ENCODE assay signal across 10 mouse cellular contexts in genomic region chr11:120578694-120579243, GRCm38 (mm10). TPM values are rescaled to one million over a fixed set of nuclear protein-coding genes. Genes with fewer than 3 reads are reported as not detected.
DNase-seq lines count a peak whose midpoint lies in the region; ATAC-seq lines count a peak whose summit lies in the region.
"Had no signal": no experiment of that assay in that cellular context is flagged by ENCODE, and none has a peak within 500 bp of the region (broad histone marks: within the 10 kb centered on the region; RNA-seq: fewer than 3 reads in every experiment).

No protein-coding gene starts in this region.

- no peak for ATAC-seq in heart, embryonic 11.5 days (replicated peaks; ENCODE audit: insufficient number of reproducible peaks, low FRiP score, low TSS enrichment)
- no peak for ATAC-seq in kidney, embryonic 16.5 days (ENCODE audit: low FRiP score, low TSS enrichment)

- H3K4me1 ChIP-seq in heart, embryonic 11.5 days (ENCODE audit: control insufficient read depth, insufficient read depth, low read length), result peaks cover 33% of the 10 kb centered on the region
- peaks cover 50% of the 10 kb centered on the region for H3K4me1 ChIP-seq in kidney, embryonic 16.5 days (ENCODE audit: insufficient read depth, low read length)

- H3K4me2 ChIP-seq in heart, embryonic 11.5 days, result no peak overlapping the region
- H3K4me2 ChIP-seq in kidney, embryonic 16.5 days (replicated peaks; ENCODE audit: low read depth, low read length), result no peak overlapping the region

- DNase-seq in heart, postnatal 14 days, result no peak
- DNase-seq in thymus, postnatal 14 days, result peak; percentile 23
- DNase-seq in thymus, postnatal 4 days, result no peak
- peak; percentile 24 for DNase-seq in yolk sac, embryonic 10.5 days (ENCODE audit: low spot score)
- no peak for DNase-seq in gastrocnemius, postnatal 14 days
- no peak for DNase-seq in layer of hippocampus, postnatal 14 days (ENCODE audit: low spot score in 2 of 2)

- H3K27ac ChIP-seq in heart, embryonic 11.5 days (ENCODE audit: low read depth, low read length), result no peak overlapping the region
- peak overlapping the region; percentile 65 for H3K27ac ChIP-seq in kidney, embryonic 16.5 days (ENCODE audit: low read length)
- H3K27ac ChIP-seq: left cerebral cortex, adult 2 months had no signal

- H3K4me3 ChIP-seq in heart, embryonic 11.5 days (ENCODE audit: low read depth, low read length), result no peak overlapping the region
- no peak overlapping the region for H3K4me3 ChIP-seq in kidney, embryonic 16.5 days (ENCODE audit: low read length)

- intact Hi-C loops in heart, postnatal 14 days (cut with DNase I), result loop anchor here (1.0 to 5.0 kb wide), 2 partner anchors 64 to 134 kb away; partner anchors contain the start of genes Cenpx and Lrrc45
- intact Hi-C loops in gastrocnemius, postnatal 14 days (cut with DNase I; ENCODE audit: low total_unique reads), result no loop called here

- peaks cover under 1% of the 10 kb centered on the region; the same call in 1 of the 2 replicates for H3K9me3 ChIP-seq in heart, embryonic 11.5 days (replicated peaks; ENCODE audit: control insufficient read depth, low read length)
- H3K9me3 ChIP-seq in kidney, embryonic 16.5 days (ENCODE audit: low read length), result 0 out of 2 replicates have a peak, but pooled peaks cover under 1% of the 10 kb centered on the region

- 0 out of 2 replicates have a peak overlapping the region, but pooled peaks have one; percentile 36 for H3K9ac ChIP-seq in heart, embryonic 11.5 days (ENCODE audit: low read depth, low read length)
- H3K9ac ChIP-seq in kidney, embryonic 16.5 days (replicated peaks; ENCODE audit: low read length), result peak overlapping the region; percentile 23; the same call in 1 of the 2 replicates

- peaks cover 24% of the 10 kb centered on the region for H3K36me3 ChIP-seq in heart, embryonic 11.5 days (ENCODE audit: control insufficient read depth, insufficient read depth, low read length)
- peaks cover 31% of the 10 kb centered on the region for H3K36me3 ChIP-seq in kidney, embryonic 16.5 days (ENCODE audit: insufficient read depth, low read length)

- no peaks in the 10 kb centered on the region for H3K27me3 ChIP-seq in heart, embryonic 11.5 days (ENCODE audit: control insufficient read depth, insufficient read depth, low read length)
- no peaks in the 10 kb centered on the region for H3K27me3 ChIP-seq in kidney, embryonic 16.5 days (ENCODE audit: insufficient read depth, low read length)

- WGBS in heart, embryonic 11.5 days (ENCODE audit: insufficient replicate concordance), result 62% methylated on average over 11 of the region's 11 CpGs
- 66% methylated on average over 11 of the region's 11 CpGs for WGBS in kidney, embryonic 16.5 days

RNA-seq across cellular contexts. Expression of gene Arhgdia, which starts 2.7 kb away (rescaled TPM):
- 468 and 477 TPM in 2 replicates for polyA plus RNA-seq in heart, embryonic 11.5 days (2014; fragmentation: Nextera tagmentation; extraction: Ambion mirVana)
- total RNA-seq in heart, postnatal 14 days (2021), result 100 to 1,000 TPM; 164 to 180 TPM
- 696 and 712 TPM in 2 replicates for polyA plus RNA-seq in kidney, embryonic 16.5 days (2015; fragmentation: Nextera tagmentation; extraction: Ambion mirVana)
- total RNA-seq in gastrocnemius, postnatal 14 days (2021), result 100 to 1,000 TPM; 118 to 144 TPM
- total RNA-seq in layer of hippocampus, postnatal 14 days (2021), result 100 to 1,000 TPM; 366 to 384 TPM

RNA-seq across cellular contexts. Expression of gene P4hb, which starts 5.7 kb away (rescaled TPM):
- polyA plus RNA-seq in heart, embryonic 11.5 days (2014; fragmentation: Nextera tagmentation; extraction: Ambion mirVana), result 506 and 569 TPM in 2 replicates
- total RNA-seq in heart, postnatal 14 days (2021), result 100 to 1,000 TPM; 238 to 247 TPM
- polyA plus RNA-seq in kidney, embryonic 16.5 days (2015; fragmentation: Nextera tagmentation; extraction: Ambion mirVana), result 843 and 914 TPM in 2 replicates
- 100 to 1,000 TPM; 264 to 301 TPM for total RNA-seq in gastrocnemius, postnatal 14 days (2021)
- total RNA-seq in layer of hippocampus, postnatal 14 days (2021), result 100 to 1,000 TPM; 142 to 157 TPM

RNA-seq across cellular contexts. Expression of gene Alyref, which starts 19.4 kb away (rescaled TPM):
- 333 and 334 TPM in 2 replicates for polyA plus RNA-seq in heart, embryonic 11.5 days (2014; fragmentation: Nextera tagmentation; extraction: Ambion mirVana)
- total RNA-seq in heart, postnatal 14 days (2021), result 10 to 100 TPM; 57.8 to 59.9 TPM
- 92.2 and 372 TPM in 2 replicates for polyA plus RNA-seq in kidney, embryonic 16.5 days (2015; fragmentation: Nextera tagmentation; extraction: Ambion mirVana)
- total RNA-seq in gastrocnemius, postnatal 14 days (2021), result 10 to 100 TPM; 44.6 to 60.9 TPM
- total RNA-seq in layer of hippocampus, postnatal 14 days (2021), result 10 to 100 TPM; 69.3 to 77.0 TPM

RNA-seq across cellular contexts. Expression of gene Anapc11, which starts 19.5 kb away (rescaled TPM):
- 200 and 201 TPM in 2 replicates for polyA plus RNA-seq in heart, embryonic 11.5 days (2014; fragmentation: Nextera tagmentation; extraction: Ambion mirVana)
- 10 to 100 TPM; 86.2 to 87.5 TPM for total RNA-seq in heart, postnatal 14 days (2021)
- 195 and 197 TPM in 2 replicates for polyA plus RNA-seq in kidney, embryonic 16.5 days (2015; fragmentation: Nextera tagmentation; extraction: Ambion mirVana)
- 10 to 100 TPM; 54.0 to 55.6 TPM for total RNA-seq in gastrocnemius, postnatal 14 days (2021)
- total RNA-seq in layer of hippocampus, postnatal 14 days (2021), result 10 to 100 TPM; 88.0 to 96.5 TPM

RNA-seq across cellular contexts. Expression of gene Ppp1r27, which starts 27.8 kb away (rescaled TPM):
- not detected in 2 replicates for polyA plus RNA-seq in heart, embryonic 11.5 days (2014; fragmentation: Nextera tagmentation; extraction: Ambion mirVana)
- total RNA-seq in heart, postnatal 14 days (2021), result under 1 TPM in 1 of 2 experiments, not detected in 1; 0.39 TPM
- 0.55 and 0.57 TPM in 2 replicates for polyA plus RNA-seq in kidney, embryonic 16.5 days (2015; fragmentation: Nextera tagmentation; extraction: Ambion mirVana)
- 100 to 1,000 TPM; 159 to 234 TPM for total RNA-seq in gastrocnemius, postnatal 14 days (2021)
- not detected for total RNA-seq in layer of hippocampus, postnatal 14 days (2021)
- total RNA-seq: left cerebral cortex, adult 2 months had no signal
- polyA plus RNA-seq: stomach, embryonic 14.5 days had no signal

Comparison
In these comparisons a context has a peak if more than half of its experiments do, and no peak if none do; other contexts are left out.
1. DNase-seq: peak in thymus, postnatal 14 days (single experiment) and yolk sac, embryonic 10.5 days (single experiment); none in heart, postnatal 14 days (0 of 2), thymus, postnatal 4 days (single experiment), gastrocnemius, postnatal 14 days (single experiment) and layer of hippocampus, postnatal 14 days (0 of 2).